Mouse (Mus musculus) layer of hippocampus, postnatal 10 days (tissue): ENCODE data around the gene 1700001K19Rik. TPM values are rescaled to one million over a fixed set of nuclear protein-coding genes. Genes with fewer than 3 reads are reported as not detected.
"Not testable (repeated sequence)": the region's sequence is repeated elsewhere in the genome, so short reads cannot be mapped to it uniquely, and the experiment has no call there.

Source experiments
- DNase-seq, 2 experiments: peaks; one replicate each; pipeline ENCODE4 v3.0.0; 2021; ENCODE audit warnings: low spot score in 2 of 2
- total RNA-seq, 2 experiments: library from RNA; stranded (reverse); gene quantifications; 2 replicates each; pipeline ENCODE4 v1.2.3; 2021

The 1700001K19Rik gene
- total RNA-seq, 2 experiments from 2014 or later, result not detected

DNA sequence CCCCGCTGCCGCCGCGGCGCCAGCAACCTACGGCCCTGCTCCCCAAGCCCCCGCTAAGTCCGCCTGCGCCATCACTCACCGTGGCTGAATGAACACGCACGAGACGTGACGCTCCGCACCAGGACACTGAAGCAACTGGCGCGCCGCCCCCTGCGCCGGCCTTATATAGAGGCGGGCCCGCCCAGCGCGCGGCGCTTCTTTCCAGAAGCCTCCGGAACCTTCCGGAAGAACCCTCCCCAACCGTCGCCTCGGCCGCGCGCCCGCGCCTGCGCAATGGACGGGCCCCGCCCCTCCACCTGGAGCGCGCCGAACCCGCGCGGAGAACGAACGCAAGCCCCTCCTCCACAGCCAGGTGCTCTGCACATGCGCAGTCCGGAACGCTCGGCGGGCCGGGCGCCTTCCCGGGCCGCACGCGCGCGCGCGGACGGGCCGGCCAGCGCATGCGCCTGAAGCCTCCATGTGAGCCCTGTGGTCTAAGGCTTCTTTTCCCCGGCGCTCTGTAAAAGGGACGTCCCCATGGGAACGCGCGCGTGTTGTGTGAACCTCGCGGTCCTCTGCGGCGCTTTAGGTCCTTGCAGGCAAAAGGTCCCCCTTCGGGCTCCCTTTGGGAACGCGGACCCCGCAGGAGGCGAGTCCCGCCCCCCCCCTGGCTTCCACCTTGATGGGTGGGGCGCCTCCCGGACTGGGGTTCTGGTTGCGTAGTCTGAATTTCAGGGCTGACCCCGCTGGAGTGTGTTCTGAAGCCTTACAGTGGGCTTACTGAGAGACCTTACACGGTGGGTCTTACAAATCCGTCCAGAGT is 14.0 kb upstream of the 1700001K19Rik start:
- DNase-seq, result peak; percentile 99 to 100

- DNase-seq, result peak; percentile 66 to 78
Observed at GRCm38 (mm10) chr12:110695676-110696171, 13.3 kb upstream of the 1700001K19Rik start.

DNA sequence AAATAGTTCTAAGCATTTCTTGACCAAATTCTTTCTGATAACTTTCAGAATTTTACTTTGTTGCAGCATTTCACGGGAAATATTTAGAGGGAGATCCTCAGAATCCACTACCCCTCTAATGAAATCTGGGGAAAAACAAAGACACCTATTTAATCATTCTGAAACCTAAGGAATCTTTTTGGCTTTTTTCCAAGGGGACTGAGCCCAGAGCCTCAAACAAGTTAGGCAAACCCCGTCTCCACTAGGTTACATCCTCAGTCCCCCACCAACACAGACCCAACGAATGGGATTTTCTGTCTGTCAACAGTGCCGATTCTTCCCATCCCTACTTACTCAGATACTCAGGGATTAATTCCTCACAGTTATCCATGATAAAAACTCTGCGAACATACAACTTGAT is 11.0 kb upstream of the 1700001K19Rik start:
- DNase-seq, result not testable (repeated sequence)

DNA sequence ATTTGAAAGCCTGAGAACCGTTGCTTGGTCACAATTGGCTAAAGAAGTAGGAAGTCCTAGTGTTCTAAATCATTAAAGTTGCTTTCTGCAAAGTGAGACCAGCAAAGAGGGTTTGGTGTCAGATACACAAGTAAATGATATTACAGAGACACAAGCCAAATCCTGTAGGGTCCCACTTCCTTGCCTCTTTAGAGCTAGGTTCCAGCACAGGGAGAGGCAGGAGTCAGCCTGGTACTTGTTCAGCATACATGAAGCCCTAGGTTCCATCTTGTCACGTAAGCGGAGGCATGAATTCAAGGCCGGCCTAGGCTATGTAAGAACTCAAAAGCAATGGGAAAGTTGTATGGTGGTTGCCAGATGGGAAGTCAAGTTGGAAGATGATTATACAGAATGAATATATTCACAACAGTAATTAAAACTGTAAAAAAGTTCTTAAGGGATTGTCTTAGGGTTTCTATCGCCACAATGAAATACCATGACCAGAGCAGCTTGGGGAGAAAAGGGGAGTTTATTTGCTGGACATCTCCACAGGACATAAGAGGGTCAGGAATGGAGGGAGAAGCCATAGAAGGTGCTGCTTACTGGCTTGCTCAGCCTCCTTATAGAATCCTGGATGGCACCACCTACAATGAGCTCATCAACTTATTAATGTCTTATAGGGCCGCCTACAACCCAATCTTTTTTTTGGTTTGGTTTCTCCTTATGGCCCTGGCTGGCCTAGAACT is 7.7 kb upstream of the 1700001K19Rik start:
- no peak for DNase-seq

DNA sequence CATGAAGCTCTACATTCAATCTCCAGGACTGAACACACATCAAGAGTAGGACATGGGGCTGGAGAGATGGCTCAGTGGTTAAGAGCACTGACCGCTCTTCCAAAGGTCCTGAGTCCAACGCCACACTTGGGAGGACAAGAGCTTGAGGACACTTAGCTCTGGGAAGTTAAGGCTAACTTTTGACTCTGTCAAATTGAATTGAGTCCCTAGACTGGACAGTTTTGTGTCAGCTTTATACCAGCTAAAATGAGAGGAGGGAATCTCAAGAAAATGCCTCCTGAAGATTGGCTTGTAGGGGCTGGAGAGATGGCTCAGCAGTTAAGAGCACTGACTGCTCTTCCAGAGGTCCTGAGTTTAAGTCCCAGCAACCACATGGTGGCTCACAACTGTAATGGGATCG is 6.5 kb upstream of the 1700001K19Rik start:
- DNase-seq, result not testable (repeated sequence)

DNA sequence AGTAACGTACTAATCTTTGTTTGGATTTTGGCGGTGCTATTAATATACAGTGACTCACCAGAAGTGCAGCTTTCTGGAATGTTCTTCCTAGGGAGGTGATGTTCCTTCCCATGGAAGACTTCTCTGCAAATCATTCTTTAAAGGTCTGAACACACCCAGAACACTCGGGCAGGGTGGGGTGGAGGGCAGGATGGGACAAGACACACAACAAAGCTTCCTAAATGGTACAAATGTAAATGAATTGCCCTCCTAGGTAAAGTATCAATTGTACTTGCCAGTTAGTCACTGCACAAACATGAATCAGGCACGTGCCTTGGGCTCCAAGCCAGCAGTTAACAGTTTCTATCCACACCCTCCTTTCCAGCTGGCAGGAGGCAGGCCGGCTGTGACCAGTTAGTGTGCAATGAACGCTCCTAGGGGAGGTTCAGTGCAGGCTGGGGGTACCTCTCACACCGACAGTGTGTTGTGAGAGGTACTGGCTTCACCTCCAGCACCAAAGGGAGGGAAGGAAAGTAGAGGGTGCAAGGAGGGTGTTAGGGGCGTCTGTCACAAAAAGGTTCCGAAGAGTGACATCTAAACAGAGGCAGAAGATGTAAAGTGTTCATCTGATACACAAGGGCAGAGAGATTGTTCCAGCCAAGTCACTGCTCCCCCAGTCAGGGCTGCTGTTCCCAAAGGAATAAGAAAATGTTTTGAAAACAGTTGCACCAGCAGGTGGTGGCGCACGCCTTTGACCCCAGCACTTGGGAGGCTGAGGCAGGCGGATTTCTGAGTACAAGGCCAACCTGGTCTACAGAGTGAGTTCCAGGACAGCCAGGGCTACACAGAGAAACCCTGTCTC is 5.7 kb upstream of the 1700001K19Rik start:
- DNase-seq, result peak; percentile 60 to 66

- DNase-seq, result no peak
Observed at GRCm38 (mm10) chr12:110683580-110683979, 1.2 kb upstream of the 1700001K19Rik start.

- no peak for DNase-seq
Observed at GRCm38 (mm10) chr12:110681878-110682277, 541 bp downstream of the 1700001K19Rik start.

GRCm38 (mm10) chr12:110681191-110681590 is 1.2 kb downstream of the 1700001K19Rik start:
- no peak for DNase-seq

- DNase-seq, result no peak
Observed at GRCm38 (mm10) chr12:110674243-110674642, 8.2 kb downstream of the 1700001K19Rik start.

DNA sequence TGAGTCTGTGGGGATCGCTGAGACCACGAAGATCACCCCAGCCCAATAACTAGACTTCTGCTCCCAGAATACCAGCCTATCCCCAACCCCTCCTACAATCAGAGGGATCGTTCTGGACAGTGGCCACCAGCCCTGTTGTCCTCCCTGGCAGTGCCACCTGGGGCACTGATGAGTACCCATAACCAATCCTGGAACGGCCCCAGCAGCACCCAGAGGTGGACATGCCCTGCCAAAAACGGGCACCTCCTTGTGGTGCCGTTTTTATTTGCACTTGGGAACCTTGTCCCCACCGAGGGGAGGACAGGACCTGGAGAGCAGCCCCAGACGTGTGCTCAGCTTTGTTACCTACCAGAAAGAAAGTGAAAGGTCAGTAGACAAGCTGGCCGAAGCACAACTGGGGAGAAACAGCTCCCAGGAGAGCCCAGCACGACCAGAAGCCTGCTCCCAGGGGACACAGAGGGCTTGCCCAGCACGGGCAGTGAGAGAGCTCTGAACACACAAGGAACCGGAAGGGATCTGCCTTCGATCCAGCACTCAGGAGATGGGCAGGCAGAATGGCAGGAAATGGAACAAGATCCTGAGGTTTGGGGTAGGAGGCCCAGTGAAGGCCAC is 14.8 kb downstream of the 1700001K19Rik start:
- no peak for DNase-seq

DNA sequence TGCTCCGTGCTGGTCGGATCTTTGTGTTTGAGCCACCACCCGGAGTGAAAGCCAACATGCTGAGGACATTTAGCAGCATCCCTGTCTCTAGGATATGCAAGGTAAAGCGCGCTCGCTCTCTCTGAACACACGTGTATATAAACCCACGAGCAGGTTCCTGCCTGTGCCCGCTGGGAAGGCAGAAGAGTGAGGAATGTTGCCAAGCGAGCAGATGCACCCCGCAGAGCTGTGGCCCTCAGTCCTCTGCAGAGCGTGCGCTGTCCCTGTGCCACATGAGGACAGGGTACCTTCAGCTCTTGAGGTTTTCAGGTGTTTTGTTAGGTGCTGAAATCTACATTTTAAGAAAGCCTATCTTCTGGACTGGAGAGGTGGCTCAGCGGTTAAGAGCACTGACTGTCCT is 20.7 kb downstream of the 1700001K19Rik start:
- no peak for DNase-seq

DNA sequence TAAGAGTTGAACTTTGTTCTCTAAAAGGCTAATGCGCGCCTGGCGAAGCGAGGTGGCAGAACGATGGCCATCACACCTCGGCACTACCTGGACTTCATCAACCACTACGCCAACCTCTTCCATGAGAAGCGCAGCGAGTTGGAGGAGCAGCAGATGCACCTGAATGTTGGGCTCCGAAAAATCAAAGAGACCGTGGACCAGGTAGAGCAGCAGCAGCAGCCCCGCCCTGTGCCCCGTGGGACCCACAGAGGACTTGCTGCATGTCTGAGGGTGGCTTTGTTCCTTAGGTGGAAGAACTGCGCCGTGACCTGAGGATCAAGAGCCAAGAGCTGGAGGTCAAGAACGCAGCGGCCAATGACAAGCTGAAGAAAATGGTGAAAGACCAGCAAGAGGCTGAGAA is 31.0 kb downstream of the 1700001K19Rik start:
- DNase-seq, result no peak

GRCm38 (mm10) chr12:110650241-110650641 is 32.2 kb downstream of the 1700001K19Rik start:
- no peak for DNase-seq

GRCm38 (mm10) chr12:110637507-110638114 is 44.8 kb downstream of the 1700001K19Rik start:
- DNase-seq, result no peak

GRCm38 (mm10) chr12:110636293-110636692 is 46.1 kb downstream of the 1700001K19Rik start:
- no peak for DNase-seq

GRCm38 (mm10) chr12:110630056-110630455 is 52.4 kb downstream of the 1700001K19Rik start:
- no peak for DNase-seq
